Mouse (Mus musculus) 3T3-L1 (cell line): Measurements from ENCODE around the gene Actrt2.
A peak's percentile ranks its signal among the peaks of the same experiment; 100 is the strongest.

Source experiments
- DNase-seq: peaks from one replicate; pipeline ENCODE4 v3.0.0-alpha.2; 2015; ENCODE audit warnings: low read depth, low spot score

Gene Actrt2

GRCm38 (mm10) chr4:154683068-154683752, 15.5 kb upstream of the Actrt2 start:
- DNase-seq = no peak

- DNase-seq = no peak
Observed at GRCm38 (mm10) chr4:154682311-154682710, 14.6 kb upstream of the Actrt2 start.

- DNase-seq = no peak
Observed at GRCm38 (mm10) chr4:154675441-154676000, 7.9 kb upstream of the Actrt2 start.

- DNase-seq = no peak
Observed at GRCm38 (mm10) chr4:154674966-154675365, 7.3 kb upstream of the Actrt2 start.

GRCm38 (mm10) chr4:154674541-154674940, 6.9 kb upstream of the Actrt2 start:
- peak; percentile 56 for DNase-seq

- DNase-seq = no peak
Observed at GRCm38 (mm10) chr4:154673986-154674385, 6.3 kb upstream of the Actrt2 start.

- no peak for DNase-seq
Observed at GRCm38 (mm10) chr4:154672027-154672426, 4.4 kb upstream of the Actrt2 start.

- no peak for DNase-seq
Observed at GRCm38 (mm10) chr4:154671232-154671912, 3.7 kb upstream of the Actrt2 start.

- no peak for DNase-seq
Observed at GRCm38 (mm10) chr4:154662681-154663215, 4.9 kb downstream of the Actrt2 start.

- DNase-seq = no peak
Observed at GRCm38 (mm10) chr4:154661256-154661655, 6.4 kb downstream of the Actrt2 start.

GRCm38 (mm10) chr4:154660025-154660424, 7.6 kb downstream of the Actrt2 start:
- no peak for DNase-seq

- DNase-seq = no peak
Observed at GRCm38 (mm10) chr4:154655134-154655910, 12.3 kb downstream of the Actrt2 start.

GRCm38 (mm10) chr4:154652494-154652893, 15.2 kb downstream of the Actrt2 start:
- DNase-seq = no peak

- DNase-seq = no peak
Observed at GRCm38 (mm10) chr4:154649083-154649747, 18.5 kb downstream of the Actrt2 start.

- DNase-seq = no peak
Observed at GRCm38 (mm10) chr4:154642496-154642895, 25.2 kb downstream of the Actrt2 start.

GRCm38 (mm10) chr4:154641296-154642110, 26.2 kb downstream of the Actrt2 start:
- DNase-seq = no peak

- no peak for DNase-seq
Observed at GRCm38 (mm10) chr4:154640443-154641295, 27.0 kb downstream of the Actrt2 start.

- no peak for DNase-seq
Observed at GRCm38 (mm10) chr4:154639591-154640442, 27.9 kb downstream of the Actrt2 start.

- no peak for DNase-seq
Observed at GRCm38 (mm10) chr4:154639126-154639525, 28.5 kb downstream of the Actrt2 start.
